Mouse (Mus musculus): ENCODE measurements around the gene Gmcl1.

Gene Gmcl1

GRCm38 (mm10) chr6:86732276-86733173 is 658 bp downstream of the Gmcl1 start:
- DNase-seq, result peak; percentile 77 to 79

GRCm38 (mm10) chr6:86728711-86729110 is 4.5 kb downstream of the Gmcl1 start:
- DNase-seq, result peak; percentile 19 to 26

GRCm38 (mm10) chr6:86721977-86722376 is 11.2 kb downstream of the Gmcl1 start:
- DNase-seq, result no peak

GRCm38 (mm10) chr6:86708072-86708774 is 25.0 kb downstream of the Gmcl1 start:
- no peak for DNase-seq

- no peak for DNase-seq
Observed at GRCm38 (mm10) chr6:86702577-86702976, 30.6 kb downstream of the Gmcl1 start.

GRCm38 (mm10) chr6:86697903-86698302 is 35.3 kb downstream of the Gmcl1 start:
- DNase-seq, result no peak

GRCm38 (mm10) chr6:86696213-86696612 is 37.0 kb downstream of the Gmcl1 start:
- DNase-seq, result peak; percentile 31 to 45

GRCm38 (mm10) chr6:86694465-86694864 is 38.7 kb downstream of the Gmcl1 start:
- DNase-seq, result peak; percentile 59 to 65

GRCm38 (mm10) chr6:86689671-86690070 is 43.5 kb downstream of the Gmcl1 start:
- DNase-seq, result no peak

GRCm38 (mm10) chr6:86686971-86687370 is 46.2 kb downstream of the Gmcl1 start:
- DNase-seq, result no peak

- peak in 1 of 2 experiments; percentile 13 for DNase-seq
Observed at GRCm38 (mm10) chr6:86684655-86685011, 48.5 kb downstream of the Gmcl1 start.

- DNase-seq, result peak; percentile 91 to 94
Observed at GRCm38 (mm10) chr6:86683872-86684654, 49.1 kb downstream of the Gmcl1 start, which contains the start of gene Snrnp27. TSS of gene Snrnp27 (minus strand) at chr6:86684522.

GRCm38 (mm10) chr6:86681289-86681688 is 51.9 kb downstream of the Gmcl1 start:
- no peak for DNase-seq

- DNase-seq, result no peak
Observed at GRCm38 (mm10) chr6:86678341-86678740, 54.8 kb downstream of the Gmcl1 start.

GRCm38 (mm10) chr6:86670873-86671272 is 62.3 kb downstream of the Gmcl1 start:
- peak; percentile 76 to 86 for DNase-seq

- peak; percentile 100 for DNase-seq
Observed at GRCm38 (mm10) chr6:86669240-86669727, 63.9 kb downstream of the Gmcl1 start.

GRCm38 (mm10) chr6:86668580-86669239 is 64.5 kb downstream of the Gmcl1 start, which contains the start of gene Mxd1:
TSS of gene Mxd1 (minus strand) at chr6:86669161.
- peak in 1 of 2 experiments; percentile 48 for DNase-seq

- no peak for DNase-seq
Observed at GRCm38 (mm10) chr6:86667061-86667460, 66.1 kb downstream of the Gmcl1 start.

GRCm38 (mm10) chr6:86665560-86666307 is 67.4 kb downstream of the Gmcl1 start:
- DNase-seq, result no peak

- no peak for DNase-seq
Observed at GRCm38 (mm10) chr6:86665076-86665475, 68.1 kb downstream of the Gmcl1 start.

- DNase-seq, result no peak
Observed at GRCm38 (mm10) chr6:86660161-86660877, 72.9 kb downstream of the Gmcl1 start.
